Mouse (Mus musculus): Measurements from ENCODE around the gene Ndufb8. TPM values are rescaled to one million over a fixed set of nuclear protein-coding genes. Genes with fewer than 3 reads are reported as not detected.

Ndufb8 gene
- polyA plus RNA-seq, 1 experiment, result 648 TPM

GRCm38 (mm10) chr19:44513054-44513833, 42.0 kb downstream of the Ndufb8 start:
- no peak for TF ChIP-seq POLR2A (IDR thresholded peaks at IDR 0.05; ENCODE audit: insufficient read length, low read depth)
- no peak for TF ChIP-seq CEBPB (IDR thresholded peaks at IDR 0.05; ENCODE audit: insufficient read depth, poor library complexity, severe bottlenecking)
- no peak for TF ChIP-seq REST (IDR thresholded peaks at IDR 0.05; ENCODE audit: insufficient read depth, insufficient read length)
- TF ChIP-seq E2F4 (IDR thresholded peaks at IDR 0.05; ENCODE audit: insufficient read depth), result no peak
- TF ChIP-seq TCF12 (IDR thresholded peaks at IDR 0.05; ENCODE audit: insufficient read depth, poor library complexity, severe bottlenecking), result no peak
- no peak overlapping the region for H3K4me2 ChIP-seq (ENCODE audit: low read depth)
- H3ac ChIP-seq (ENCODE audit: control insufficient read depth, insufficient read length), result no peak overlapping the region
- peaks cover 90% of the 10 kb centered on the region for H3K27me3 ChIP-seq (ENCODE audit: control insufficient read depth, insufficient read depth, insufficient read length)
- no peaks in the 10 kb centered on the region for H3K79me2 ChIP-seq (ENCODE audit: control insufficient read depth, insufficient read depth)
- no peak overlapping the region for H3K4me3 ChIP-seq
- H3K36me3 ChIP-seq (ENCODE audit: control insufficient read depth, insufficient read depth), result no peaks in the 10 kb centered on the region

- H3ac ChIP-seq (ENCODE audit: control insufficient read depth, insufficient read length), result no peak overlapping the region
- no peak overlapping the region for H3K4me3 ChIP-seq
- peaks cover 89% of the 10 kb centered on the region for H3K27me3 ChIP-seq (ENCODE audit: control insufficient read depth, insufficient read depth, insufficient read length)
- TF ChIP-seq E2F4 (IDR thresholded peaks at IDR 0.05; ENCODE audit: insufficient read depth) (no peak), TCF12 (IDR thresholded peaks at IDR 0.05; ENCODE audit: insufficient read depth, poor library complexity, severe bottlenecking) (no peak), POLR2AphosphoS2 (IDR thresholded peaks at IDR 0.05; ENCODE audit: insufficient read length, low read depth) (no peak)
- no peak overlapping the region for H3K4me2 ChIP-seq (ENCODE audit: low read depth)
- no peaks in the 10 kb centered on the region for H3K79me2 ChIP-seq (ENCODE audit: control insufficient read depth, insufficient read depth)
- no peaks in the 10 kb centered on the region for H3K36me3 ChIP-seq (ENCODE audit: control insufficient read depth, insufficient read depth)
These were observed 42.6 kb downstream of the Ndufb8 start for GRCm38 (mm10) chr19:44512601-44513000.

- no peaks in the 10 kb centered on the region for H3K79me2 ChIP-seq (ENCODE audit: control insufficient read depth, insufficient read depth)
- no peak overlapping the region for H3K4me2 ChIP-seq (ENCODE audit: low read depth)
- H3ac ChIP-seq (ENCODE audit: control insufficient read depth, insufficient read length), result no peak overlapping the region
- H3K36me3 ChIP-seq (ENCODE audit: control insufficient read depth, insufficient read depth), result no peaks in the 10 kb centered on the region
- H3K4me3 ChIP-seq, result no peak overlapping the region
- no peak for TF ChIP-seq POLR2AphosphoS2 (IDR thresholded peaks at IDR 0.05; ENCODE audit: insufficient read length, low read depth)
- no peak for TF ChIP-seq REST (IDR thresholded peaks at IDR 0.05; ENCODE audit: insufficient read depth, insufficient read length)
- TF ChIP-seq TCF12 (IDR thresholded peaks at IDR 0.05; ENCODE audit: insufficient read depth, poor library complexity, severe bottlenecking), result no peak
- TF ChIP-seq POLR2A (IDR thresholded peaks at IDR 0.05; ENCODE audit: insufficient read length, low read depth), result no peak
- TF ChIP-seq USF1 (IDR thresholded peaks at IDR 0.05; ENCODE audit: low read depth), result no peak
- no peak for TF ChIP-seq MAX (IDR thresholded peaks at IDR 0.05; ENCODE audit: low read depth)
- no peak for TF ChIP-seq TCF3 (IDR thresholded peaks at IDR 0.05; ENCODE audit: insufficient read length, low read depth)
- TF ChIP-seq MYOD1 (IDR thresholded peaks at IDR 0.05; ENCODE audit: control insufficient read depth in 1 of 3, insufficient read length in 2 of 3, low read depth in 2 of 3), result no peak
- TF ChIP-seq E2F4 (IDR thresholded peaks at IDR 0.05; ENCODE audit: insufficient read depth), result no peak
- no peak for TF ChIP-seq MYOG (IDR thresholded peaks at IDR 0.05; ENCODE audit: control insufficient read depth in 1 of 3, insufficient read depth in 1 of 3, insufficient read length in 2 of 3, low read depth in 2 of 3)
- TF ChIP-seq CEBPB (IDR thresholded peaks at IDR 0.05; ENCODE audit: insufficient read depth, poor library complexity, severe bottlenecking), result no peak
- no peak for TF ChIP-seq SRF (IDR thresholded peaks at IDR 0.05; ENCODE audit: control insufficient read depth, insufficient read length, low read depth)
- H3K27me3 ChIP-seq (ENCODE audit: control insufficient read depth, insufficient read depth, insufficient read length), result peaks cover 79% of the 10 kb centered on the region
These were observed 43.6 kb downstream of the Ndufb8 start for GRCm38 (mm10) chr19:44511451-44512231.

- H3K36me3 ChIP-seq (ENCODE audit: control insufficient read depth, insufficient read depth), result no peaks in the 10 kb centered on the region
- H3K4me3 ChIP-seq, result no peak overlapping the region
- TF ChIP-seq E2F4 (IDR thresholded peaks at IDR 0.05; ENCODE audit: insufficient read depth) (no peak), POLR2AphosphoS2 (IDR thresholded peaks at IDR 0.05; ENCODE audit: insufficient read length, low read depth) (no peak), MYOD1 (IDR thresholded peaks at IDR 0.05; ENCODE audit: control insufficient read depth in 1 of 3, insufficient read length in 2 of 3, low read depth in 2 of 3) (no peak), SRF (IDR thresholded peaks at IDR 0.05; ENCODE audit: control insufficient read depth, insufficient read length, low read depth) (no peak), REST (IDR thresholded peaks at IDR 0.05; ENCODE audit: insufficient read depth, insufficient read length) (no peak), MYOG (IDR thresholded peaks at IDR 0.05; ENCODE audit: control insufficient read depth in 1 of 3, insufficient read depth in 1 of 3, insufficient read length in 2 of 3, low read depth in 2 of 3) (no peak), MAX (IDR thresholded peaks at IDR 0.05; ENCODE audit: low read depth) (no peak), TCF12 (IDR thresholded peaks at IDR 0.05; ENCODE audit: insufficient read depth, poor library complexity, severe bottlenecking) (no peak), CEBPB (IDR thresholded peaks at IDR 0.05; ENCODE audit: insufficient read depth, poor library complexity, severe bottlenecking) (no peak), POLR2A (IDR thresholded peaks at IDR 0.05; ENCODE audit: insufficient read length, low read depth) (no peak), USF1 (IDR thresholded peaks at IDR 0.05; ENCODE audit: low read depth) (no peak), TCF3 (IDR thresholded peaks at IDR 0.05; ENCODE audit: insufficient read length, low read depth) (no peak)
- H3K27me3 ChIP-seq (ENCODE audit: control insufficient read depth, insufficient read depth, insufficient read length), result peaks cover 80% of the 10 kb centered on the region
- no peaks in the 10 kb centered on the region for H3K79me2 ChIP-seq (ENCODE audit: control insufficient read depth, insufficient read depth)
- H3ac ChIP-seq (ENCODE audit: control insufficient read depth, insufficient read length), result no peak overlapping the region
- H3K4me2 ChIP-seq (ENCODE audit: low read depth), result no peak overlapping the region
These were observed 44.6 kb downstream of the Ndufb8 start for GRCm38 (mm10) chr19:44510534-44511175.
